Mouse (Mus musculus) limb, embryonic 14.5 days (tissue): ENCODE results near the gene Cdv3. TPM values are rescaled to one million over a fixed set of nuclear protein-coding genes. Genes with fewer than 3 reads are reported as not detected.
"Not testable (repeated sequence)": the region's sequence is repeated elsewhere in the genome, so short reads cannot be mapped to it uniquely, and the experiment has no call there.

Experiments
- ATAC-seq: fragments of 200-750 bp; cut with Nextera tagmentation; 2 replicates; pipeline ENCODE4 v1.8.0; 2017; ENCODE audit warnings: low read depth, moderate number of reproducible peaks, moderate TSS enrichment; ENCODE audit not compliant: low FRiP score
- DNase-seq: peaks from one replicate; pipeline ENCODE4 v3.0.0-alpha.2; 2015; ENCODE audit warnings: low spot score
- H3K27ac ChIP-seq: fragments of 300-500 bp; sonication (generic); replicated peaks from 2 replicates; pipeline ENCODE4 v1.5.1; 2014; ENCODE audit warnings: low read depth, mild to moderate bottlenecking, low read length, moderate library complexity, mixed read lengths
- H3K27me3 ChIP-seq: fragments of 300-500 bp; sonication (generic); 2 replicates; pipeline ENCODE4 v1.6.1; 2014; ENCODE audit warnings: low read length, mixed read lengths; ENCODE audit not compliant: control insufficient read depth, insufficient read depth
- H3K36me3 ChIP-seq: fragments of 300-500 bp; sonication (generic); 2 replicates; pipeline ENCODE4 v1.6.1; 2014; ENCODE audit warnings: mild to moderate bottlenecking, low read length, moderate library complexity, mixed read lengths; ENCODE audit not compliant: control insufficient read depth, insufficient read depth
- H3K4me1 ChIP-seq: fragments of 300-500 bp; sonication (generic); 2 replicates; pipeline ENCODE4 v1.6.1; 2014; ENCODE audit warnings: antibody characterized with exemption, low read length, mixed read lengths; ENCODE audit not compliant: control insufficient read depth, insufficient read depth
- H3K4me2 ChIP-seq: fragments of 300-500 bp; sonication (generic); replicated peaks from 2 replicates; pipeline ENCODE4 v1.6.1; 2014; ENCODE audit warnings: low read depth, mild to moderate bottlenecking, low read length, moderate library complexity; ENCODE audit not compliant: severe bottlenecking
- H3K4me3 ChIP-seq: fragments of 300-500 bp; sonication (generic); replicated peaks from 2 replicates; pipeline ENCODE4 v1.5.1; 2014; ENCODE audit warnings: low read length
- H3K9ac ChIP-seq: fragments of 300-500 bp; sonication (generic); 2 replicates; pipeline ENCODE4 v1.6.1; 2014; ENCODE audit warnings: mild to moderate bottlenecking, low read depth, low read length, moderate library complexity; ENCODE audit not compliant: severe bottlenecking
- H3K9me3 ChIP-seq: fragments of 300-500 bp; sonication (generic); 2 replicates; pipeline ENCODE4 v1.6.1; 2016; ENCODE audit warnings: low read length; ENCODE audit not compliant: control insufficient read depth
- POLR2A ChIP-seq: fragments of 200-500 bp; IDR thresholded peaks from 2 replicates; pipeline ENCODE4 v1.8.0; 2012; ENCODE audit warnings: inconsistent platforms, mild to moderate bottlenecking, moderate library complexity, borderline replicate concordance; ENCODE audit not compliant: insufficient read depth, insufficient read length; ENCODE audit errors: extremely low read depth
- WGBS: fragments of 180-500 bp; shearing (Covaris S2); extraction: QIAGEN DNeasy Blood & Tissue Kit; methylation state at CpG from one replicate; pipeline ENCODE4 v1.1.7; 2014; 5-methylcytosine and 5-hydroxymethylcytosine counted together
- polyA plus RNA-seq, 2 experiments: library from polyadenylated mRNA; depleted of rRNA in 1 of 2; stranded (reverse) in 1 of 2; unstranded in 1 of 2; fragments of >200 nt; fragmentation: Nextera tagmentation in 1 of 2; extraction: Ambion mirVana in 1 of 2; gene quantifications; 2 replicates each; pipeline versions ENCODE4 v1.2.1 to v1.2.3; 2012 to 2014

Cdv3 gene
- polyA plus RNA-seq, 2 experiments: 83.7 to 89.0 TPM

GRCm38 (mm10) chr9:103360642-103361041, 5.0 kb downstream of the Cdv3 start:
- TF ChIP-seq POLR2A: no peak
- H3K27me3 ChIP-seq: no peaks in the 10 kb centered on the region
- WGBS: 68% methylated on average over 2 of the region's 2 CpGs
- ATAC-seq (no peak), DNase-seq (no peak)
- H3K9ac ChIP-seq: no peak overlapping the region
- H3K4me1 ChIP-seq: peaks cover 10% of the 10 kb centered on the region
- peaks cover 63% of the 10 kb centered on the region for H3K36me3 ChIP-seq
- no peaks in the 10 kb centered on the region for H3K9me3 ChIP-seq
- no peak overlapping the region for H3K27ac ChIP-seq
- no peak overlapping the region for H3K4me2 ChIP-seq
- H3K4me3 ChIP-seq: no peak overlapping the region

- no peak for TF ChIP-seq POLR2A
- no peak for ATAC-seq
- 92% methylated on average over 4 of the region's 4 CpGs for WGBS
These were observed 7.1 kb downstream of the Cdv3 start for GRCm38 (mm10) chr9:103358545-103358944.

GRCm38 (mm10) chr9:103357893-103358292, 7.7 kb downstream of the Cdv3 start:
- no peaks in the 10 kb centered on the region for H3K9me3 ChIP-seq
- no peaks in the 10 kb centered on the region; the same call in 1 of the 2 replicates for H3K4me1 ChIP-seq
- no peak overlapping the region for H3K9ac ChIP-seq
- H3K27ac ChIP-seq: no peak overlapping the region
- H3K27me3 ChIP-seq: no peaks in the 10 kb centered on the region
- TF ChIP-seq POLR2A: no peak
- H3K36me3 ChIP-seq: peaks cover 58% of the 10 kb centered on the region
- H3K4me2 ChIP-seq: no peak overlapping the region
- H3K4me3 ChIP-seq: no peak overlapping the region
- ATAC-seq: no peak
- DNase-seq: no peak

More at GRCm38 (mm10) chr9:103358545-103358944, 7.1 kb downstream of the Cdv3 start:
- Histone ChIP-seq H3K27me3 (no peaks in the 10 kb centered on the region), H3K9ac (no peak overlapping the region), H3K4me2 (no peak overlapping the region), H3K4me1 (peaks cover 6% of the 10 kb centered on the region), H3K36me3 (peaks cover 63% of the 10 kb centered on the region), H3K27ac (no peak overlapping the region), H3K9me3 (no peaks in the 10 kb centered on the region), H3K4me3 (no peak overlapping the region)
- no peak for DNase-seq

GRCm38 (mm10) chr9:103353500-103354260, 12.0 kb downstream of the Cdv3 start:
- H3K4me1 ChIP-seq, ATAC-seq, H3K9me3 ChIP-seq, H3K4me3 ChIP-seq, H3K27ac ChIP-seq, DNase-seq, H3K27me3 ChIP-seq, H3K4me2 ChIP-seq, H3K9ac ChIP-seq: not testable (repeated sequence)
- 86% methylated on average over 6 of the region's 7 CpGs for WGBS
- peaks cover 49% of the 10 kb centered on the region for H3K36me3 ChIP-seq

- no peaks in the 10 kb centered on the region for H3K4me1 ChIP-seq
- TF ChIP-seq POLR2A: no peak
- no peak overlapping the region for H3K4me3 ChIP-seq
- H3K9ac ChIP-seq: no peak overlapping the region
- H3K4me2 ChIP-seq: no peak overlapping the region
- no peak for DNase-seq
- no peak for ATAC-seq
- no peaks in the 10 kb centered on the region for H3K9me3 ChIP-seq
- no peaks in the 10 kb centered on the region for H3K27me3 ChIP-seq
- H3K36me3 ChIP-seq: peaks cover 59% of the 10 kb centered on the region
- H3K27ac ChIP-seq: no peak overlapping the region
These were observed 16.8 kb downstream of the Cdv3 start for GRCm38 (mm10) chr9:103348791-103349190.
